Mouse (Mus musculus): ENCODE data around the gene Mcm6. TPM values are rescaled to one million over a fixed set of nuclear protein-coding genes. Genes with fewer than 3 reads are reported as not detected.
A peak's percentile ranks its signal among the peaks of the same experiment; 100 is the strongest.
"Not testable (repeated sequence)": the region's sequence is repeated elsewhere in the genome, so short reads cannot be mapped to it uniquely, and the experiment has no call there.

Gene Mcm6
- polyA plus RNA-seq, 1 experiment from 2014 or later: 52.6 TPM

GRCm38 (mm10) chr1:128327165-128327564 lies 32.3 kb downstream of the Mcm6 start:
- Histone ChIP-seq H3K9me3 (no peaks in the 10 kb centered on the region), H3K4me1 (no peaks in the 10 kb centered on the region), H3K27me3 (replicated peaks) (no peaks in the 10 kb centered on the region), H3K4me2 (no peak overlapping the region), H3K36me3 (replicated peaks) (no peaks in the 10 kb centered on the region), H3K27ac (no peak overlapping the region), H3K9ac (no peak overlapping the region), H3K4me3 (no peak overlapping the region)
- no peak for ATAC-seq (replicated peaks)
- 90% methylated on average over 1 of the region's 1 CpGs for WGBS

DNA sequence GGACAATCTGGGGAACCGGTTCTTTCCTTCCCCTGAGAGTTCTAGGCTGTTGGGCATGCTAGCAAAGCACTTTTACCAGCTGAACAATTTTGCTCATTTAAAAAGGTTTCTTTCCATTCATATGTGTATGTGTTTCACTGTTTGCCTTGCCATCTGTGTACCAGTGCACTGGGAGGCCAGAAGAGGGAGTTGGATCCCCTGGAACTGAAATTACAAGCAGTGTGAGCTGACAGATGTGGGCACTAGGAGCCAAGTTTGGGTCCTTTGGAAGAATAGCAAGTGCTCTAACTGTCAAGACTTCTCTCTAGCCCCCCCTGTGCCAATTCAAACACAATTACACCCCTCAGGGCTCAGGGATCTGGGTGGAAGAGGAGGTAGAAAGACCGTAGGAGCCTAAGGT lies 34.7 kb downstream of the Mcm6 start:
- ATAC-seq (replicated peaks): no peak
- no peaks in the 10 kb centered on the region for H3K27me3 ChIP-seq (replicated peaks)
- no peaks in the 10 kb centered on the region for H3K36me3 ChIP-seq (replicated peaks)
- no peaks in the 10 kb centered on the region for H3K9me3 ChIP-seq
- no peaks in the 10 kb centered on the region for H3K4me1 ChIP-seq
- H3K9ac ChIP-seq: no peak overlapping the region
- H3K4me3 ChIP-seq: no peak overlapping the region
- no peak overlapping the region for H3K27ac ChIP-seq
- 89% methylated on average over 2 of the region's 2 CpGs for WGBS
- H3K4me2 ChIP-seq: no peak overlapping the region

GRCm38 (mm10) chr1:128323026-128323643 lies 36.3 kb downstream of the Mcm6 start:
- Histone ChIP-seq H3K9me3 (no peaks in the 10 kb centered on the region), H3K27me3 (replicated peaks) (no peaks in the 10 kb centered on the region), H3K4me1 (no peaks in the 10 kb centered on the region), H3K4me3 (no peak overlapping the region), H3K27ac (no peak overlapping the region), H3K9ac (no peak overlapping the region), H3K36me3 (replicated peaks) (no peaks in the 10 kb centered on the region), H3K4me2 (no peak overlapping the region)
- WGBS: 94% methylated on average over 8 of the region's 8 CpGs
- no peak for ATAC-seq (replicated peaks)

- not testable (repeated sequence) for ATAC-seq (replicated peaks); H3K27me3 ChIP-seq (replicated peaks); H3K4me1 ChIP-seq; H3K36me3 ChIP-seq (replicated peaks); H3K27ac ChIP-seq; H3K4me2 ChIP-seq; H3K4me3 ChIP-seq; H3K9ac ChIP-seq; H3K9me3 ChIP-seq
- 86% methylated on average over 6 of the region's 6 CpGs for WGBS
These were observed 40.2 kb downstream of the Mcm6 start for GRCm38 (mm10) chr1:128319266-128319665.

GRCm38 (mm10) chr1:128314665-128315064 lies 44.8 kb downstream of the Mcm6 start:
- H3K4me1 ChIP-seq: no peaks in the 10 kb centered on the region

DNA sequence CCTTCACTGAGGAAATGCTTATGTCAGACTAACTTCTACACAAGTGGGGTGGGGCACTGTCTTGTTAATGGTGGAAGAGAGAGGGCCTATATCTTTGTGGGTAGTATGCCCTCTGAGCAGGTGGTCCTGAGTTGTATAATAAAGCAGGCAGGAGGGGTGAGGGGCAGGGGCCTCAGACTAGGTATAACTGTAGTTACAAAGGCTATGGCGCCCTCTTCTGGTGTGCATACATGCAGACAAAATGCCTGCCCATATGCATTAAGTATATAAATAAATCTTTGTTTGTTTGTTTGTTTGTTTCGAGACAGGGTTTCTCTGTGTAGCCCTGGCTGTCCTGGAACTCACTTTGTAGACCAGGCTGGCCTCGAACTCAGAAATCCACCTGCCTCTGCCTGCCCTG lies 50.4 kb downstream of the Mcm6 start:
- WGBS: 84% methylated on average over 3 of the region's 3 CpGs
- Histone ChIP-seq H3K9me3 (no peaks in the 10 kb centered on the region), H3K9ac (no peak overlapping the region), H3K4me3 (no peak overlapping the region), H3K4me2 (no peak overlapping the region), H3K4me1 (no peaks in the 10 kb centered on the region), H3K27ac (no peak overlapping the region), H3K36me3 (replicated peaks) (no peaks in the 10 kb centered on the region), H3K27me3 (replicated peaks) (no peaks in the 10 kb centered on the region)
- ATAC-seq (replicated peaks): no peak

More at GRCm38 (mm10) chr1:128314665-128315064, 44.8 kb downstream of the Mcm6 start:
- Histone ChIP-seq H3K27ac (no peak overlapping the region), H3K9me3 (no peaks in the 10 kb centered on the region), H3K36me3 (replicated peaks) (no peaks in the 10 kb centered on the region), H3K27me3 (replicated peaks) (no peaks in the 10 kb centered on the region), H3K9ac (no peak overlapping the region), H3K4me2 (no peak overlapping the region), H3K4me3 (no peak overlapping the region)
- ATAC-seq (replicated peaks): no peak
- 67% methylated on average over 4 of the region's 4 CpGs for WGBS

DNA sequence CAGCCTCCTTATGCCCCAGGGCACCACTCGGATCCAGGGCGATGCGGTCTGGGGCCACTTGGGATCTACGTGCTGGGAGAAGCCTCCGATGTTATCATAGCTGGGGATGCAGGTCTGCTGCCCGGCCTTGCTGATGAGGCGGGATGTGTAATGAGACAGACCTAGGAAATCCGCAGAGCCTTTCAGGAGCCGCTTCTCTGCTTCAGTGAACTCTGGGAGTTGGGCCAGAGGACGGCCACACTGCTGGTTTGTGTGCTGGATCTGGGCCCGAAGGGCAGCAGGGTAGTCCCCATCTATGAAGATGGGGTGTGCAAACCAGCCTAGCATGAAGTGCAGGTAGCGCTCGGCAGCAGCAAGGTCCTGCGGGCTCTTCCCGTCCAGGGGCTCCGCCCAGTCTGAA lies 55.6 kb downstream of the Mcm6 start:
- Histone ChIP-seq H3K4me2 (no peak overlapping the region), H3K4me3 (no peak overlapping the region)

DNA sequence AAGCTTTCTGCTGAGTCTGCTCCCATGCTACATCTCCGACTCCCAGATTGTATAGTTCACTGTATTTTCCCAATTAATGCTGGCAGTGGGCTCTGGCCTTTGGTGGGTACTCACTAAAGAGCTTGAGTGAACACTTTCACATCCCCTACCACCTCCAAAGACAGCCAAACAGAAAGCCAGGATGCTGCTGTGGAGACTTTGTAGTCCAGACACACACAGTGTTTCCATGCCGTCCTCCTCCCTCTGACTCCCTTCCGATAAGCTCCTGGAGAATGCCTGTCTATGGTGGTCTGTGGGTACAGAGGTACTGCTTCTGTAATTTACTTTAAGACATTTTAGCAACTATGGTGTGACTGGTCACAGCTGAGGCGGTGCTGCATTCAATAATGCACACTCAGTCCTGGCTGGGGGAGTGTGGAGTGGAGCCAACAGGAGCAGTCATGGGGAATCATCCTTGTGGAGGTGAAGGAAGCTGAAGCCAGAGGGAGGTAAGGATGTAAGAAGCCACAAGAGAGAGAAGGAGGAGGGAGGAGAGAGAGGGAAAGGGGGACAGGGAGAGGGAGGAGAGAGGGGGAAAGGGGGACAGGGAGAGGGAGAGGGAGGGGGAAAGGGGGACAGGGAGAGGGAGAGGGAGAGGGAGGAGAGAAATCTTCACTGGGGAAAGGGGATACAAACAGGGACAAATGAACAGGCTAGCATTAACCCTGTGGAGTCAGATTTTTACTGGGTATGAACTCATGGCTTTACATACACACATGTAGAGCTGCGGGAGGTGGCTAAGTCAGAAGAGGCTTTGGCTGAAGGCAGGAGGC lies 63.5 kb downstream of the Mcm6 start:
- no peak overlapping the region for H3K4me2 ChIP-seq
- no peaks in the 10 kb centered on the region for H3K4me1 ChIP-seq
- no peak for ATAC-seq (replicated peaks)
- H3K9ac ChIP-seq: no peak overlapping the region
- no peaks in the 10 kb centered on the region for H3K9me3 ChIP-seq
- no peaks in the 10 kb centered on the region for H3K27me3 ChIP-seq (replicated peaks)
- WGBS: 63% methylated on average over 5 of the region's 5 CpGs
- no peak overlapping the region for H3K27ac ChIP-seq
- no peaks in the 10 kb centered on the region for H3K36me3 ChIP-seq (replicated peaks)
- no peak overlapping the region for H3K4me3 ChIP-seq

More for the DNA sequence above, 55.6 kb downstream of the Mcm6 start:
- no peak overlapping the region for H3K9ac ChIP-seq
- ATAC-seq (replicated peaks): no peak
- H3K27me3 ChIP-seq (replicated peaks): no peaks in the 10 kb centered on the region
- WGBS: 84% methylated on average over 16 of the region's 16 CpGs
- H3K4me1 ChIP-seq: no peaks in the 10 kb centered on the region
- H3K36me3 ChIP-seq (replicated peaks): no peaks in the 10 kb centered on the region
- H3K9me3 ChIP-seq: no peaks in the 10 kb centered on the region
- no peak overlapping the region for H3K27ac ChIP-seq

DNA sequence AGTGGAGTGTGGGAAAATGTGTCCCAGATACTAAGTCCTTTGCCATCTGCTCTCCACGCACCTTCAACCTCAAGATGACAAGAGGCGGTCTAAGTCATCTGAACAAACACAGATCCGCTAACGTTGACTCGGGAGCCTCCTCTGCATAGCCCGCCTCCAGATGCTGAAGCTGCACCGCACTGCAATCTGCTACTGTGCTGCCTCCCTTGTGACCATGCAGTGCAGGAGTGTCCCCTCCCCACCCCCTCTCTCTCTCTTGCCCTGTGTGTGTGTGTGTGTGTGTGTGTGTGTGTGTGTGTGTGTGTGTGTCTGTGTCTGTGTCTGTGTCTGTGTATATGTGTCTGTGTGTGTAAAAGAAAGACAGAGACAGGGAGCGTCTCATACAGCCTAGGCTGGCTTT lies 64.2 kb downstream of the Mcm6 start:
- no peaks in the 10 kb centered on the region for H3K36me3 ChIP-seq (replicated peaks)
- no peaks in the 10 kb centered on the region for H3K27me3 ChIP-seq (replicated peaks)
- no peaks in the 10 kb centered on the region for H3K4me1 ChIP-seq
- no peak overlapping the region for H3K4me2 ChIP-seq
- no peak overlapping the region for H3K9ac ChIP-seq
- no peak overlapping the region for H3K4me3 ChIP-seq
- H3K27ac ChIP-seq: no peak overlapping the region
- WGBS: 83% methylated on average over 8 of the region's 8 CpGs
- H3K9me3 ChIP-seq: no peaks in the 10 kb centered on the region
- 0 out of 2 replicates have a peak, but pooled peaks have one; percentile 58 for ATAC-seq (replicated peaks)

- H3K9ac ChIP-seq: no peak overlapping the region
- no peaks in the 10 kb centered on the region for H3K4me1 ChIP-seq
- no peak for ATAC-seq (replicated peaks)
- no peak overlapping the region for H3K27ac ChIP-seq
- H3K4me2 ChIP-seq: no peak overlapping the region
- no peaks in the 10 kb centered on the region for H3K36me3 ChIP-seq (replicated peaks)
- H3K27me3 ChIP-seq (replicated peaks): no peaks in the 10 kb centered on the region
- 92% methylated on average over 12 of the region's 12 CpGs for WGBS
- H3K9me3 ChIP-seq: no peaks in the 10 kb centered on the region
- H3K4me3 ChIP-seq: no peak overlapping the region
These were observed 65.9 kb downstream of the Mcm6 start for GRCm38 (mm10) chr1:128293524-128293923.

DNA sequence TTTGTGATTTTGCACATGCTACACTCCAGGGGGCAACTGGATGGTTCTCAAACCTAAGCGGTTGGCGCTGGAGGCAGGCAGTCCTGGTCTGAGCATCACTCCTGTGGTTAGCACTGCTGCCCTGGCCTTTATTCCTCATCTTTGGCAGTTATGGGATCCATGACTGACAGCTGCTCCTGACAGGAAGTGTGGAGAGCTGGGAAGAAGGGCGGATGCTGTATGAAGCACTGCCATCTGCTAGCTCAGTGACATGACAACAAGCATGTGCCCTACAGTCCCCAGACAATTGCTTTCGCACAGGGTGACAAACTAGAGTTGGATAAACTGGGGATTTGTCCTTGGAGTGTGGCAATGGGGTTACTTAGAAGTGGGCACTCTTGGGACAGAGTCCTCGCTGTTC lies 69.2 kb downstream of the Mcm6 start:
- H3K9ac ChIP-seq: no peak overlapping the region
- no peak overlapping the region for H3K4me3 ChIP-seq
- H3K27ac ChIP-seq: no peak overlapping the region
- 84% methylated on average over 5 of the region's 5 CpGs for WGBS
- no peaks in the 10 kb centered on the region for H3K4me1 ChIP-seq
- no peak for ATAC-seq (replicated peaks)
- no peaks in the 10 kb centered on the region for H3K9me3 ChIP-seq
- no peaks in the 10 kb centered on the region for H3K27me3 ChIP-seq (replicated peaks)
- no peaks in the 10 kb centered on the region for H3K36me3 ChIP-seq (replicated peaks)
- no peak overlapping the region for H3K4me2 ChIP-seq

DNA sequence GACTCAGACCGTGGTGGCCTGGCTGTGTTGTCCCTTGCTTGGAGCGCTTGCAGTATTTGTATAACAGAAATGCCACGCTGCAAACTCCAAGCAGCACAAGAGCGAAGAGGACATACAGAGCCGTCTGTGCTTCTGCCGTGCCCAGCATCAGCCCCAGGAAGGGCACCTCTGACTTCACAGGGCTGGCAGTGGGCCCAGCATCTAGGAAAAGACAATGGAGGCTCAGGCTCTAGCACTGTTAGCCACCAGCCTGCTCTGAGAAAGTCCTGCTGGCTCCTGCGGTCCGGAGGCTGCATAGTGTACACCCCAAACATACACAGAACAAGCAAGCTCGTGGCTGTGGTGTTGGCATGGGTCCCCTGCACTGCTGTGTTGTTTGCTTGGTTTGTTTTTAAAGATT lies 74.3 kb downstream of the Mcm6 start:
- H3K4me2 ChIP-seq: no peak overlapping the region
- WGBS: 80% methylated on average over 9 of the region's 9 CpGs
- H3K27me3 ChIP-seq (replicated peaks): no peaks in the 10 kb centered on the region
- no peaks in the 10 kb centered on the region; the same call in 1 of the 2 replicates for H3K36me3 ChIP-seq (replicated peaks)
- ATAC-seq (replicated peaks): no peak
- H3K4me3 ChIP-seq: no peak overlapping the region
- H3K27ac ChIP-seq: no peak overlapping the region
- H3K9me3 ChIP-seq: no peaks in the 10 kb centered on the region
- no peaks in the 10 kb centered on the region for H3K4me1 ChIP-seq
- H3K9ac ChIP-seq: no peak overlapping the region
